Mouse (Mus musculus): ENCODE data around the gene Abat.

Gene Abat

DNA sequence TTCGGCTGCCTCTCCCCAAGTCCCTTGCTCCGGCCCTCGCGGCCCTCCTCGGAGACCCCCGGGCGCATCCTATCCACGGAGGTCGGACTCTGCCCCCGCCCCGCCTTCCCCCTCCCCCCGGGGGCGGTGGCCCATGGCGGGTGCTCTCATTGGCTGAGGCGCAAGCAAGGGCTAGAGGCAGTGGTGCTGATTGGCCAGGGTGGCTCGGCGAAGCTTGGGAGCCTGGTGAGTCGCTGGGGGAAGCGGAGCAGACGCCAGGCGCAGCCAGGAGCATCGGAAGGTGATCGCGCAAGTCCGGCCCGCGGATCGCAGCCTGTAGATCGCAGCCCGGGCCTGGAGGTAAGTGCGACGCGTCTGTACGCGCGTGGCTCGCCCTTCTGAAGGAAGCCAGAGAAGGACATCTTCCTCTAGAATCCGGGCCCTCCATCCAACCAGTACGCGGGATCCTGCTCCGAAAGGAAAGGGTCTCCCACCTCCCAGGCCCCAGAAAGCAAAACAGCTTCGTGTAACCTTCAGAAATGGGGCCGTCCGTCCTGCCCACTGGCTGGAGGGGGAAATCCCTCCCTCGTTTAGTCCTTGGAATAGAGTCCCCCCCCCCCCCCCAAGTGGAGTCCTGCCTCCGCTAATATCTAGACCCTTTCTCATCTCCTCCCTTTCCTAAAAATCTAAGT is at the start of gene Abat:
Gene Abat (plus strand): TSS at position 194 of the 671 bp plus-strand sequence.
- DNase-seq (ENCODE audit: low read depth in 1 of 2, low spot score in 2 of 2), result no peak

DNA sequence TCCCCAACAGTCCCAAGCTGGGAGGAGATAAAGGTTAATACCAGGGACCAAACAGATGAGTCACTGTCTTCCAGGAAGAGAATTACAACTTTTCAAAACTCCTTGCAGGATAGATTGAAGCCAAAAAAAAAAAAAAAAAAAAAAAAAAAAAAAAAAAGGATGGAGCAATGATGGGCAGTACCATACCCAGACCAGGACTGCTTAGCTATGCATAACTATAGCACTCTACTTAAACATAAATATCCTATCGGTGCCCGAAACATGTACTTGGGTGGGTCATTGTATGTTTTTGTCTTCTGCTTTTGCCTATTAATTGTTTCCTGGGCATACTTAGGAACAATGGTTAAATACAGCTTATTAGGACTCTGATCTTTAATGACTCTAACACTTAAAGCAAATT is 43.1 kb upstream of the Abat start:
- no peak for DNase-seq (ENCODE audit: low read depth in 1 of 2, low spot score in 2 of 2)

DNA sequence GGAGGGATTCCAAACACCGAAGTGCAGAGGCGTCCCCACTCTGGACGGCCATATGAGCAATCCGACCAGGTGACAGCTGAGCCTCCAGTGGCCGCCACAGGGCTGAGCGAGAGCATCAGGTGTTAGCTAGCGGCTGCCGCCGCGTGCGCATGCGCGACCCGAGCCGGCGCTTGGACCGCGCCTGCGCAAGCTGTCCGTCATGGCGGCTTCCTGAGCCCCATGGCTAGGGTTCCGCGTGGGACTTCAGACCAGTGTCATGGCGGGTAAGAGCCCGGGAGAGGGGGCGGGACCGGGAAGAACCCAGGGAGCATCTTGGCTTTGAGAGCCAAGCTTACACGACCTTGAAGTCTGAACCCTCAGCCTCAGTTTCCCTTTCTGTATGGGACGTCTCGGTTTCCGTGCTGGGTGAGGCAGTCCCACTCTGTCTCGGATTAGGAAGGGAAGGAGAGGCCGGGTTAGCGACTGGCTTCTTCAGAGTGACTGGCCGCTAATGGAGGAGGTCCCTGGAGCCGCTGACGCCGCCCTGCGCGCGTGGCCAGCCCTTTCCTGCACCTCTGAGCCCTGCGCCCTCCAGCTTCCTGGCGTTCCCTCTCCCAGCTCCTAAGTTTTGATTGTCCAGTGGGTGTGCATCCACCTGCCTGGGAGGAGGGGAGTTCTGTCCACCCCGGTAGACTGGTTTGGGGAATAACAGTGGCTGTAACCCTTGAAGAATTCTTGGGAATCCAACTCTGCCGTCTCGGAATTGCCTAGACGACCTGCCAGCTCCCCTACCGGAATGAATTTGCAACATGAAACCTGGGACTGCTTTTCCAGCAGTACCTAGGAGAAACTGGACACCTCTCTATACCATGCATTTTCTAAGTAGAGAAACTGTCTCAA is 42.4 kb upstream of the Abat start, which contains the start of gene Mettl22:
Gene Mettl22 (plus strand): TSS at position 186 of the 879 bp plus-strand sequence.
- DNase-seq (ENCODE audit: low read depth in 1 of 2, low spot score in 2 of 2), result peak; percentile 65 to 77

DNA sequence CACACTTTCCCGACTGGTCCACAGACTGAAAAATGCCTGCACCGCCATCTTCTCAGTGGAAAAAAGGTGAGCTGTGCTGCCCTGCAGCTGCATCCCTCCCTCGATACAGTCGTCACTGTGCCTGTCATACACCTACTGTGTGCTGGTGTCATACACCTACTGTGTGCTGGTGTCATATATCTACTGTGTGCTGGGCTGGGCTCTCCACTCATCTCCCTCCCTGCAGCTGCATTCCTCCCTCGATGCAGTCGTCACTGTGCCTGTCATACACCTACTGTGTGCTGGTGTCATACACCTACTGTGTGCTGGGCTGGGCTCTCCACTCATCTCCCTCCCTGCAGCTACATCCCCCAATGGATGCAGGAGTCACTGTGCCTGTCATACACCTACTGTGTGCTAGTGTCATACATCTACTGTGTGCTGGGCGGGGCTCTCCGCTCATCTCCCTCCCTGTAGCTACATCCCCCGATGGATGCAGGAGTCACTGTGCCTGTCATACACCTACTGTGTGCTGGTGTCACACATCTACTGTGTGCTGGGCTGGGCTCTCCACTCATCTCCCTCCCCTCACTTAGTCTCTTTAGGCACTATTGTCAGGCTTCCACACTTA is 25.7 kb upstream of the Abat start:
- DNase-seq (ENCODE audit: low read depth in 1 of 2, low spot score in 2 of 2), result no peak

DNA sequence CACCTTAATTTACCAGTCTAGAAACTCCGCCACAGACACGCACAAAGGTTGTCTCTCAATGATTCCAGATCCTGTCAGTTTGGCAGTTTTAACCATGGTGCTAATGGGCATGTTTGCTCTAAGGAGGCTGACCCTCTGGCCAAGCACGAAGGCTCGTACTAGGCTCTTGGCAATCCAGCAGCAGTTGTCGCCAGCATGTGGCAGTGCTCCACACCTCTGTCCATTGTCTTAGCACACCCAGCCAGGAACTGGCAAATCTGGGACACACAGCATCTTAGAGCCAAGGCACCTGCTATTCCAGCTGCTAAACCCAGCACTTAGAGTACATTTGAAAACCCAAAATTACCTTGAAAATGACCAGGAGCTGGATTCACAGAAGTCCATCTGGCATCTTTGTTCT is 23.9 kb upstream of the Abat start:
- DNase-seq (ENCODE audit: low read depth in 1 of 2, low spot score in 2 of 2), result no peak

DNA sequence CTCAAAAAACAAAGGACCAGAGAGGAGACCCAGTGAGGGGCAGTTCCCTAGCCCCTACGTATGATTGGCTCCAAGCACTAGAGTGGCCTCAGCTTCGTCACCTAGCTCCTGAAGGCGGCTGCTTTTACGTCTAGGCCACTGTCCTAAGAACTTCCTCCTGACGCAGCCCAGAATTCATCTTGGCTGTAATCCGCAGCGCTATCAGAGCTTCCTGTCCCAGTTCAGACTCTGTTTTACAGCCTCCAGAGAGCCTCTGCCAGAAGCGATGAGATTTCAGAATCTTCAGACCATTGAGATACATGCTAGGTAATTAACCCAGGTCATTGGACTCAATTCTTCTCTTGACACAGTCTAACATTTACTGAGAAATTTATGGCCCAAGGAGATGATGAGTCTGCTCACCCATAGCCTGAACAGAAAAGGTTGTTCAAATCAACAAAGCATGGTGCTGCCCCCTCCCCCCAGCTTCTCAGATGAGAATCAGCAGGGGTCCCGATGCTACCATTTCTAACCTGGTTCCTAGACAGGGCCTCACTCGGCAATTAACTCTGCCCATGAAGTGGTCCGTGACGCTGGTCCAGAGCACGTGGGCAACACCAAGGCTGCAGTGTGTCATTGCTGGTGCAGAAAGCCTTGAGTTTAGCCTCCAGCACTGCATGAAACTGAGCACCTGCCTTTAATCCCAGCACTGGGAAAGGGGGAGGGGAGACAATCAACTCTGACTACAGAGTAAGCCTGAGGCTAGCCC is 21.3 kb upstream of the Abat start:
- no peak for DNase-seq (ENCODE audit: low read depth in 1 of 2, low spot score in 2 of 2)

DNA sequence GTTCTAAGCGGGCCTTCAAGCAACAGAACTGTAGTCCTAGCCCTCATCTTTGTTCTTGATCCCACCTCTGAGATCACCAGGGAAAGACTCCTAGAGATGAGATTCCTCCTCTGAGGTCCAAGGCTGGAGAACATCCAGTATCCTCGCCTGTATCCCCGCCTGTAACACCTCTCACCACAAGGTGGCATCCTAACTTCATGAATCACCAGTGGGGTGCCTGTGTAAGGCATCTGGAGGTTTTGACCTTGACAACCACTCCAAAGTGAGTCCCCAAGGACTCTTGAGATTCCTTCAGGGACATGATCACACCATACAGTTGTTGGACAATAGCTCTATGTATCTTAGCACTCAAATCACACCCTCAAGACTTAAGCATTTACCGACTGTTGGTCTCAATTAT is 19.0 kb upstream of the Abat start:
- DNase-seq (ENCODE audit: low read depth in 1 of 2, low spot score in 2 of 2), result peak in 1 of 2 experiments; percentile 21

DNA sequence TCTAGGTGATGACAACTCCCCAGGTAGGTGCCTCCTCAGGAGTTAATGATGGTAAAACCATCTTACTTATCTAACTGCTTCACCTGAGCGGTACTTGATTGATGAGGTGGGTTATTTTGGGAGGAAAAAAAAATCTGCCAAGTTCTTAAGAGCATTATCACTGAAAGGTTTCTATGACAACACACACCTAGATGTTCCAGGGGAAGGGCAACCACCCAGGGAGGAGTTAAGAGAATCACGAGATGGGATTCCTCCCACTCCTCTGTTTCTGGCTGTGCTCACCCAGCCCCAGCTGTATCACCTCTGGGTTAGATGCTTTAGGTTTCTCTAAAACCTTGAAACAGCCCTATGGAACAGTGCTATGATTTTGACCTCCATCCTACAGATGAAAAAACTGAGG is 16.3 kb upstream of the Abat start:
- DNase-seq (ENCODE audit: low read depth in 1 of 2, low spot score in 2 of 2), result no peak

DNA sequence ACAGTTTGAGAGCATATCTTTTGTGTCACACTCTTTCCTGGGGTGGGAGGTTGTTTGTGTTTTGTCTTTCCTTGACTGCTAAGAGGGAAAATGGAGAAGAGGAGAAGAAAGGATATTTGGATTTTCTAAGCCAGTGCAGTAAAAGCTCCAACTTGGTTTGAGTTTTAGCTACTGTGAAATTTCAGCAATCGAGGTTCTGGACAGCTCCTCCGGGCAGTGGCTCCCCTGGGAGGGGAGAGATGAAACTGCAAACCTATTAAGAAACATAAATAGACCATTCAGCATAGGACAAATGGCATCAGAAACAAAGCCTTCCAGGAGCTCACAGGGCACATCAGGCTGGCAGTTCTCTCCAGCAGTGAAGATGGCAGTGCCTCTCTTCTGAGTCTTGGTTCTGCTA is 9.0 kb upstream of the Abat start:
- no peak for DNase-seq (ENCODE audit: low read depth in 1 of 2, low spot score in 2 of 2)

DNA sequence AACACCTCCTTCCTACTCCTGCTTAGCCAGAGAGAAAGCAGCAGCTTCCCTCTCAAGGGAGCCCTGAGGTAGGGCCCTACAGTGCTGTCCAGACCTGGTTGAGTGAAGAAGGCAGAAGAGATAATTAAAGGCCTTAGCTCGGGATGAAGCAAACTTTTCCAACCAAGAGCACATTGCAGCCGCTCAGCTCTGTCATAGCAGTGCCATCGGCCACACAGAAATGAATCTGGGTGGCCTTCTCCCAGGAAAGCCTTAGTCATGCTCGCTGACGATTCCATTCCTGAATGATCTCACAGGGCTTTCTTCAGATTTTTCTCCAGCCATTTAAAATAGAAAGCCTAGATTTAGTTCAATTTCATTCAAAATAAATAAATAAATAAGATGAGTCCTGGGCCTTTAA is 3.3 kb upstream of the Abat start:
- no peak for DNase-seq (ENCODE audit: low read depth in 1 of 2, low spot score in 2 of 2)

DNA sequence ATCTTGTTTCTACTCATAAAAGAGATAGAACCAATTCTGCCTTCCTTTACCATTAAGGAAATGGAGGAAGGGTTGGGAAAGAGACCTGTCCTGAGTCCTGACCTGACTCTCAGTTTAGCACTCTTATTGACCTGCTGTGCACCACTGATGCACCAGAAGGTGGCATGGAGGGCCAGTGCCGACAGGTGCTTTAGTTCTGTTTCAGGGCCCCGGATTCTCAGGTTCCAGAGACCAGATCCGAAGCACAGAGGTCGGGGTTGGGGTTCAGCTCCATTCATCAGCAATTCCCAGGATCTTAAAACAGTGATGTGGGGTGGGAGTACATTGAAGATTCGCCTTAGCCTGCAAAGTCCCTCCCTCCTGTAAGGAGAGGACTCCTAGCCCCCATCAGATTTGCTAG is 399 bp upstream of the Abat start:
- no peak for DNase-seq (ENCODE audit: low read depth in 1 of 2, low spot score in 2 of 2)

DNA sequence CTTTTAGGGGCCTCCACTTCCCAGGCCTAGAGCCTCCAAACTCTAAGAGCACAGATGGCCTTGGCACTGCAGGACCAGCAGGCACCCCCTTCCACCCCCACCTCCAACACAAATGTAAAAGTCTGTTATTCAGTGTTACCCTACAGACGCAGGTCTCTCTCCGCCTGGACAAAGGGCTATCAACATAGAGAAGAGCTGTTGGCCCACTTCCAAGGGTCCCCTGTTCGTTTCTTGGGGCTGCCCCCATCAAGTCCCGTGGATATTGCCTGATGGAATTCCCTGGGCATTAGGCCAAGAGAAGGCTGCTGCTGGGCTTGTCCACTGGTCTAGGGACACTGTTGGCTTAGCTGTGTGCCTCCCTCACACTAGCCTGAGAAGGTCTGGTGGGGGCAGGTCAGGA is 951 bp downstream of the Abat start:
- no peak for DNase-seq (ENCODE audit: low read depth in 1 of 2, low spot score in 2 of 2)

DNA sequence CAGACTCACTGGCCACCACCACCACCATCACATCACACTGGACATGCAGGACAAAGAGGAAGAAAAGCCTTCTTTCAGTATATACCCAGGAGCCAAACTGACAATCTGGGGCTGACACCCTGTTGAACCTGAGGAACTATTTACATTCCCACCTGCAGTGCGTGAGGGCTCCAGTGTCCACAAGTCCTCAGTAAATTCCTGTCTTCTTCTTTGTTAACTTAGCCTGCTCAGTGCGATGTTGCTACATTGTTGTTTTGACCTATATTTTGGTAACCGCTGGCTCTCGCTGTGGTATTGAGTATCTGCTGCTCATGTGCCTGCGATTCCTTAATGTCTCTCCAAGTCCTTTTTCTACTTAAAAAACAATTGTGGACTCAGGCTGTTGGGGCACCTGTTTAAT is 7.3 kb downstream of the Abat start:
- DNase-seq (ENCODE audit: low read depth in 1 of 2, low spot score in 2 of 2), result no peak

DNA sequence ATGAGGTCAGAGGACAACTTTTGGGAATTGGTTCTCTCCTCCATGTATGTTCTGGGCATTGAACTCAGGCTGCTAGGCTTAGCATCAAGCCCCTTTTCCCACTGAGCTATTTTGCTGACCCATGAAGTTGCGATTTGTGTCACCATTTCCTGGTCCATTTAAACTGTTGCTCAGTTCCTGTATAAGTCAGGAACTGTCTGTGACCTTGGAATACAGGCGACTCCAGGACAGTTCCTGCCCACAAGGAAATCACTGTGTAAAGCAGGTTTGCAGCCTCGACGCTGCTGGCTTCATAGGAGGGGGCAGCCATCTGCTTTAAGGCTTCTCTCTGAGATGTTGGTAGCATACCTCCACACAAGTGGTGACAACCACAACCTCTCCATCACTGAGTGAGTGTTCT is 8.1 kb downstream of the Abat start:
- DNase-seq (ENCODE audit: low read depth in 1 of 2, low spot score in 2 of 2), result no peak

DNA sequence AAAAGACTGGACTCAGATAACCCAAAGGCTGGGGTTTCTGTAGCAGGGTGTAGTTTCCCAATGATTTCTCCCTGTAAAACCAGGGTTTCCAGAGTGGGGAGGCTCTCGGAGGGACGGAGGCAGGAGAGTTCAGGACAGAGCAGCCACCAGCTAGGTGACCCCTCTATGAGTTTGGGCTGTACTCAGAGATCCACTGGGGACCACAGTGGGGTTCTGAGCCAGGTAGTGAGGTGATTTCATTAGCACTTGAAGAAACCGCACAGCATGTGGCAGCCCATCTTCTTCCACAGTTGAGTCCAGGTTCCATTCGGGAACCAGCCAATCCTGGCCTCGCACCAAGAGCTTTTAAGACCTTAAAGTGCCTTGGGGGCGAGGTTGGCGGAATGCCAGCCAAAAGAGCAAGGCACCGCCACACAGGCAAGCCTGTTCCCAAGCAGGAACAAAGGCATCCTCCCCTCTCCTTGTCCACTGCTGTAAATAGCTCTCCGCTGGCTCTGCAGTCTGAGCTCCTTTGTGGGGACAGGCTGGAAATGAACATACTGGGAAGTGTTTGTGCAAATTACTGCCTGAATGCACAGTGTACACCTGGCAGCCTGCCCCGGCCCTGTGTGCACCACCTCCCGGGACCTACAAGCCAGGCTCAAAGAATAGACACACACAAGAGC is 10.4 kb downstream of the Abat start:
- DNase-seq (ENCODE audit: low read depth in 1 of 2, low spot score in 2 of 2), result no peak

DNA sequence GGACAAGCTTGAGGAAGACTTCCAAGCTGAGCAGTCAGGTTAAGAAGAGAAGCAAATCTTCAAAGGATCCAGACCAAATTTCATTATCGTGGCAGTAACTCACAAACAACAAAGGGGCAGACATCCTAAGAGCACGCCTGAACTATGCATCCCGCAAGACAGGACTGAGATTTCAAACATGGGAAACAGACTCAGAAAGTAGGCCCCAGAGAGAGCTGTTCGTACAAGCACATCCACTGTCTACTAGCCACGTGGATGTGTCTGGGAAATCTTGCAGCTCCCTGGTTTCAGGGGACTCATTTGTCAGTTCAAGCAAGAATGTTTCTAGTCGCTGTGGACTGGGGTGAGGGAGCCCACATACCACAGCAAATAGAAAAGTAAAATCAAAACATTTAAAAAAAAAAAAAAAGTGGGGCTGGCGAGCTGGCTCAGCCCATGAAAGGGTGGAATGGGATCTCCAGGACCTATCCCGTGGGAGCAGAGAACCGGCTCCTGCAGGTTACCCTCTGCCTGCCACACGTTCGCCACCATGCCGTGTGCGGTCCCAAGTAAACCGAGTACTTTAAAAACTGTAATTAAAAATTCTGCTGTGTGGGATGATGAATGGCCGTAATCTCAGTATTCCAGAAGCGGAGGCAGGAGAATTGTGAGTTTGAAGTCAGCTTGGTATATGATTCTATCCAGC is 11.1 kb downstream of the Abat start:
- no peak for DNase-seq (ENCODE audit: low read depth in 1 of 2, low spot score in 2 of 2)

DNA sequence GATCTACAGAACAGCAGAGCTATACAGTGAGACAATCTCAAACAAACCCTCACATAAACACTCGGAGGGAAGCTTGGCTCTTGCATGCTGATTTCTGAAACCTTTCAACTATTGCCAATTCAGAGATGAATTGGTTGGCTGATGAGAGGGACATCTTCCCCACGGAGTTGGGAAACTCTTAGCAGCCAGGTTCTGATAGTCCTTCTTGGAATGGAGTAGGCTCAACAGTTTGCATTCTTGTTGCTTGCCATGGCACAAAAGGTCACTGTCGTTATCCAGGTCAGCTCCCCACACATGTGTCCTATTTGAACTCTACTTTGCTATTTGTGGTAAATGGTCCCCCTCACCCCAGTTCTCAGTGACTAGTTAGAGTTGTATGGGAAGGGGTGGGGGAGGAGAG is 12.1 kb downstream of the Abat start:
- no peak for DNase-seq (ENCODE audit: low read depth in 1 of 2, low spot score in 2 of 2)

DNA sequence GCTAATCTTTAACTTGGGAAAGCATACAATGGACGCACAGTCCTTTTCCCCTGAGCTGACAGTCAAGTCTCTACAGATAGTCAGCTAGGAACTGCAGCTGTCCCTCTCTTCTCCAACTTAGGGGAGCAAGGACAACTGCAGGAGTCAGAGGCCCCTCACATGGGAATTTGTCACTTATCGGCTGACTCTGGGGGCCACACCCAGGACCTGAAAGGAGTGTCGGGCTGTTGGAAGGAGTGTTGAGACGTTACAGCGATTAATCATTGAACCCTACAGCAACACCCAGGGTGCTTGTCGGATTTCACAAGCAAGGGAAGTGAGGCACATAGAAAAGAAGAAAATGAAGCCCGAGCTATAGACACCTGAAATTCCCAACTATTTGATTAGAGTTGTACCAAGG is 12.6 kb downstream of the Abat start:
- no peak for DNase-seq (ENCODE audit: low read depth in 1 of 2, low spot score in 2 of 2)

DNA sequence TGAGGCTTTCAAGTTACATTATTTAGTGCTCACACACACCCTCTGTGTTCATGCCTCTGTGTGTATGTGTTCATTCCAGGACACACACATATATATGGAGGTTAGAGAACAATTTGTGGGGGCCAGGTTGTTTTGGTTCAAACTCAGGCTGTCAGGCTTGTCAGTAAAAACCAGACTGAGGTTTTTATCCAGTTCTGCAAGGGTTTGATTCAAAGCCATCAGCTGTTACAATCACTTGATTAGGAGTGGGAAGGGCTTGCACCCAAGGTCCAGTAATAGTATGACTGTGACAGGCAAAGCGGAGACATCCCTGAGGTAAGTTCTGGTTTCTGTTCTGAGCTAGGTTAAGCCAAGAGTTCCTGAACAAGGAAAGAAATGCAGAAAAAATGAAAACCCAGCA is 16.2 kb downstream of the Abat start:
- DNase-seq (ENCODE audit: low read depth in 1 of 2, low spot score in 2 of 2), result no peak

DNA sequence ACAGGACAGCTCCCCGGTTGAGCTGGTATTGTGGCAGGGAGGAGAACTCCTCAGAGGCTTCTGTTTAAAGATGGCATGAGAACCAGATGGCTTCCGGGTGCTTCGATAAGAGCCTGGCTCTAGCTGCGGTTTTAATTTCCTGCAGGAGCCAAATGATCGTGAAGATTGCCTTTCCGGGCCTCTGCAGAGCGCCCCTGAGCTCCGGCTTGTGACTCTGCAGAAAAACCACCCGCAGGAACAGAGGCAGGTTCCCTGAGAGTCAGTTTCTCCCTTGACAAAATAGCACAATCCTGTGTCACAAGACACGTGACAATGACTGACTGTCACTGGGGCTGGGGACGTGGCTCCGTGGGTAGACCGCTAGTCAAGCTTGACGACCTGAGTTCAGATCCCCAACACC is 16.8 kb downstream of the Abat start:
- DNase-seq (ENCODE audit: low read depth in 1 of 2, low spot score in 2 of 2), result no peak

Data from monocyte, adult 2 months (primary cell).